Mouse (Mus musculus): ENCODE measurements around the gene Zranb3.

Gene Zranb3

GRCm38 (mm10) chr1:127945696-127946575 lies 156.9 kb downstream of the Zranb3 start:
- DNase-seq (ENCODE audit: low spot score) = no peak

GRCm38 (mm10) chr1:127943516-127943915 lies 159.3 kb downstream of the Zranb3 start:
- DNase-seq (ENCODE audit: low spot score) = no peak

GRCm38 (mm10) chr1:127942231-127942630 lies 160.6 kb downstream of the Zranb3 start:
- DNase-seq (ENCODE audit: low spot score) = no peak

- DNase-seq (ENCODE audit: low spot score) = no peak
These were observed 165.6 kb downstream of the Zranb3 start for GRCm38 (mm10) chr1:127937277-127937676.

GRCm38 (mm10) chr1:127934322-127934721 lies 168.5 kb downstream of the Zranb3 start:
- no peak for DNase-seq (ENCODE audit: low spot score)

GRCm38 (mm10) chr1:127933405-127933804 lies 169.4 kb downstream of the Zranb3 start:
- DNase-seq (ENCODE audit: low spot score) = no peak

- no peak for DNase-seq (ENCODE audit: low spot score)
These were observed 187.0 kb downstream of the Zranb3 start for GRCm38 (mm10) chr1:127915802-127916201.

- no peak for DNase-seq (ENCODE audit: low spot score)
These were observed 187.5 kb downstream of the Zranb3 start for GRCm38 (mm10) chr1:127915316-127915715.

- no peak for DNase-seq (ENCODE audit: low spot score)
These were observed 189.7 kb downstream of the Zranb3 start for GRCm38 (mm10) chr1:127913116-127913515.

GRCm38 (mm10) chr1:127904774-127905385 lies 198.0 kb downstream of the Zranb3 start:
- no peak for DNase-seq (ENCODE audit: low spot score)

Measured in urinary bladder, postnatal 14 days (tissue).